Mouse (Mus musculus): Measurements from ENCODE around the gene Mast4.

Mast4 gene

GRCm38 (mm10) chr13:103120669-103121131, 213.6 kb downstream of the Mast4 start:
- DNase-seq (ENCODE audit: low read depth), result no peak

GRCm38 (mm10) chr13:103119728-103120127, 214.6 kb downstream of the Mast4 start:
- no peak for DNase-seq (ENCODE audit: low read depth)

- no peak for DNase-seq (ENCODE audit: low read depth)
Observed at GRCm38 (mm10) chr13:103115116-103115515, 219.2 kb downstream of the Mast4 start.

GRCm38 (mm10) chr13:103114274-103114673, 220.0 kb downstream of the Mast4 start:
- DNase-seq (ENCODE audit: low read depth), result no peak

- DNase-seq (ENCODE audit: low read depth), result peak; percentile 67
Observed at GRCm38 (mm10) chr13:103109872-103110271, 224.4 kb downstream of the Mast4 start.

GRCm38 (mm10) chr13:103107362-103107761, 226.9 kb downstream of the Mast4 start:
- DNase-seq (ENCODE audit: low read depth), result no peak

- DNase-seq (ENCODE audit: low read depth), result no peak
Observed at GRCm38 (mm10) chr13:103102598-103102997, 231.7 kb downstream of the Mast4 start.

GRCm38 (mm10) chr13:103096346-103097150, 237.7 kb downstream of the Mast4 start:
- peak; percentile 3 for DNase-seq (ENCODE audit: low read depth)

- no peak for DNase-seq (ENCODE audit: low read depth)
Observed at GRCm38 (mm10) chr13:103095491-103095890, 238.8 kb downstream of the Mast4 start.

GRCm38 (mm10) chr13:103094595-103094994, 239.7 kb downstream of the Mast4 start:
- DNase-seq (ENCODE audit: low read depth), result no peak

GRCm38 (mm10) chr13:103093713-103094112, 240.6 kb downstream of the Mast4 start:
- no peak for DNase-seq (ENCODE audit: low read depth)

GRCm38 (mm10) chr13:103085540-103086121, 248.7 kb downstream of the Mast4 start:
- DNase-seq (ENCODE audit: low read depth), result no peak

- no peak for DNase-seq (ENCODE audit: low read depth)
Observed at GRCm38 (mm10) chr13:103082891-103083290, 251.4 kb downstream of the Mast4 start.

GRCm38 (mm10) chr13:103079806-103080205, 254.5 kb downstream of the Mast4 start:
- DNase-seq (ENCODE audit: low read depth), result no peak

- no peak for DNase-seq (ENCODE audit: low read depth)
Observed at GRCm38 (mm10) chr13:103078815-103079214, 255.5 kb downstream of the Mast4 start.

- no peak for DNase-seq (ENCODE audit: low read depth)
Observed at GRCm38 (mm10) chr13:103073461-103073860, 260.8 kb downstream of the Mast4 start.

- DNase-seq (ENCODE audit: low read depth), result peak; percentile 2
Observed at GRCm38 (mm10) chr13:103071783-103072182, 262.5 kb downstream of the Mast4 start.

GRCm38 (mm10) chr13:103067581-103068166, 266.6 kb downstream of the Mast4 start:
- no peak for DNase-seq (ENCODE audit: low read depth)

- no peak for DNase-seq (ENCODE audit: low read depth)
Observed at GRCm38 (mm10) chr13:103065437-103065836, 268.9 kb downstream of the Mast4 start.

GRCm38 (mm10) chr13:103061680-103062079, 272.6 kb downstream of the Mast4 start:
- DNase-seq (ENCODE audit: low read depth), result no peak

GRCm38 (mm10) chr13:103059995-103060652, 274.2 kb downstream of the Mast4 start:
- DNase-seq (ENCODE audit: low read depth), result no peak

- DNase-seq (ENCODE audit: low read depth), result no peak
Observed at GRCm38 (mm10) chr13:103056451-103056850, 277.8 kb downstream of the Mast4 start.
